In the genomic region with DNA sequence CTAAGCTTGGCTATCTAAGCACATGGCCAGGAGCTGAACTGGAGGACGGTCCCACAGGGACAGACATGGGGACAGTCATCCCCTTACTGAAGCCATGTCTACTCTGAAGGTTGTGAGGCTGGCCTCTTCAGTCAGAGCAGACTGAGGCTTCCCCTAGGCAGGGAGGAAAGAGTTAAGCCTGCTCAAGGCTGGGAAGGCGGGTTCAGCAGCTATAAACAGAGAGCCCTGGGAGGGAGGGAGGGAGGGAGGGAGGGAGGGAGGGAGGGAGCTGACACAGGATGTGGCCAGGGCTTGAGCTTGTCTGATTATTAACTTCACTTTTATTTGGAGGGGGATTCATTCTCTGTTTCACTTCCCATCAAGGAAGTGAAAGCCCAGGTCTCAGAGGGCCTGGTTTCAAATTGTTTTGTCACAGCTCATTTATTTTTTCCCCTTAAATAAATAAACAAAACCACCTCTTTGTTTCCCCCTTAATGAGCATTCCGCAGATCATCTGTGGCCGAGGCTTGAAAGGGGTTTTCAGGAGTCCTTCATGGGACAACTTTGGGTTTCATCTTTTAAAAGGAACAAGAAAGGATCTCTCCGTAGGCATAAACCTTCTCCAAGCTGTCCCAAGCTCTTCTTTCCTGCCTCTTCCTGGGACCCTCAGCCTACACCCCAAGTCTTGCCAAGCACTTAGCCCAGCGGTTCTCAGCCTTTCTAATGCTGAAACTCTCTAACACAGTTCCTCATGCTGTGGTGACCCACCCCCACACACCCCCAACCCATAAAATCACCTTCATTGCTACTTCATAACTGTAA, we compare ENCODE assay signal across 8 mouse cellular contexts. TPM values are rescaled to one million over a fixed set of nuclear protein-coding genes. Genes with fewer than 3 reads are reported as not detected.
A peak's percentile ranks its signal among the peaks of the same experiment; 100 is the strongest.
DNase-seq lines count a peak whose midpoint lies in the region; ATAC-seq and TF ChIP-seq lines count a peak whose summit lies in the region.

No protein-coding gene starts in this region.

- peak overlapping the region; percentile 47 for H3K27ac ChIP-seq in forebrain, embryonic 16.5 days (ENCODE audit: low read length)
- H3K27ac ChIP-seq in intestine, postnatal 0 days (ENCODE audit: low read depth, low read length) = peak overlapping the region; percentile 99
- peak overlapping the region; percentile 99 for H3K27ac ChIP-seq in lung, postnatal 0 days (ENCODE audit: low read length)

- no peak overlapping the region for H3K4me3 ChIP-seq in forebrain, embryonic 16.5 days (replicated peaks; ENCODE audit: low read length)
- peak overlapping the region; percentile 59 for H3K4me3 ChIP-seq in intestine, postnatal 0 days (ENCODE audit: low read depth, low read length)
- H3K4me3 ChIP-seq in lung, postnatal 0 days (ENCODE audit: low read depth, low read length) = no peak overlapping the region

- TF ChIP-seq CTCF in intestine, postnatal 0 days (IDR thresholded peaks at IDR 0.05; ENCODE audit: low read depth) = no peak
- TF ChIP-seq CTCF in lung, postnatal 0 days (IDR thresholded peaks at IDR 0.05) = no peak

- no peaks in the 10 kb centered on the region for H3K36me3 ChIP-seq in forebrain, embryonic 16.5 days (ENCODE audit: control insufficient read depth, insufficient read depth)
- H3K36me3 ChIP-seq in intestine, postnatal 0 days (ENCODE audit: control insufficient read depth, insufficient read depth) = no peaks in the 10 kb centered on the region
- H3K36me3 ChIP-seq in lung, postnatal 0 days (ENCODE audit: insufficient read depth, low read length) = no peaks in the 10 kb centered on the region

- peaks cover 20% of the 10 kb centered on the region for H3K4me1 ChIP-seq in forebrain, embryonic 16.5 days (replicated peaks; ENCODE audit: control insufficient read depth, insufficient read depth, low read length)
- H3K4me1 ChIP-seq in intestine, postnatal 0 days (replicated peaks; ENCODE audit: control insufficient read depth, insufficient read depth, low read length) = peaks cover 13% of the 10 kb centered on the region
- H3K4me1 ChIP-seq in lung, postnatal 0 days (ENCODE audit: insufficient read depth, low read depth, low read length) = peaks cover 22% of the 10 kb centered on the region

- H3K27me3 ChIP-seq in forebrain, embryonic 16.5 days (replicated peaks; ENCODE audit: control insufficient read depth, insufficient read depth, low read length) = no peaks in the 10 kb centered on the region
- H3K27me3 ChIP-seq in intestine, postnatal 0 days (replicated peaks; ENCODE audit: control insufficient read depth, insufficient read depth, low read length) = no peaks in the 10 kb centered on the region
- H3K27me3 ChIP-seq in lung, postnatal 0 days (replicated peaks; ENCODE audit: insufficient read depth, low read length) = no peaks in the 10 kb centered on the region

- H3K9me3 ChIP-seq in forebrain, embryonic 16.5 days (ENCODE audit: control insufficient read depth, low read length) = no peaks in the 10 kb centered on the region
- H3K9me3 ChIP-seq in intestine, postnatal 0 days (ENCODE audit: control insufficient read depth) = no peaks in the 10 kb centered on the region
- H3K9me3 ChIP-seq in lung, postnatal 0 days (ENCODE audit: low read length) = no peaks in the 10 kb centered on the region

- 0 out of 2 replicates have a peak overlapping the region, but pooled peaks have one; percentile 1 for H3K4me2 ChIP-seq in forebrain, embryonic 16.5 days (ENCODE audit: low read length)
- H3K4me2 ChIP-seq in intestine, postnatal 0 days (replicated peaks; ENCODE audit: low read depth) = peak overlapping the region; percentile 70
- H3K4me2 ChIP-seq in lung, postnatal 0 days (replicated peaks; ENCODE audit: low read depth, low read length) = peak overlapping the region; percentile 59

- peak; percentile 86 for DNase-seq in A20 (ENCODE audit: low read depth, low spot score)
- peak; percentile 45 for DNase-seq in ZHBTc4 (ENCODE audit: low read depth, low spot score)
- peak; percentile 91 for DNase-seq in lung, postnatal 0 days (ENCODE audit: low spot score)
- peak; percentile 63 for DNase-seq in retina, embryonic 14.5 days (ENCODE audit: low spot score)
- no peak for DNase-seq in c-Kit-positive CD71-positive TER-119-positive erythroid progenitor cells, embryonic 14.5 days (ENCODE audit: low spot score)
- DNase-seq in urinary bladder, postnatal 25 days (ENCODE audit: low spot score) = no peak

- WGBS in forebrain, embryonic 16.5 days = 4% methylated on average over 6 of the region's 6 CpGs
- WGBS in intestine, postnatal 0 days = 8% methylated on average over 6 of the region's 6 CpGs
- 1% methylated on average over 5 of the region's 6 CpGs for WGBS in lung, postnatal 0 days

- peak; percentile 49 for ATAC-seq in forebrain, embryonic 16.5 days
- peak; percentile 57 for ATAC-seq in intestine, postnatal 0 days
- ATAC-seq in lung, postnatal 0 days = peak; percentile 44

- TF ChIP-seq EP300 in lung, postnatal 0 days (IDR thresholded peaks at IDR 0.05) = no peak; the same call in 1 of the 2 replicates

- H3K9ac ChIP-seq in forebrain, embryonic 16.5 days (replicated peaks; ENCODE audit: low read depth, low read length) = peak overlapping the region; percentile 20; the same call in 1 of the 2 replicates
- H3K9ac ChIP-seq in intestine, postnatal 0 days (ENCODE audit: low read depth, low read length) = peak overlapping the region; percentile 89
- peak overlapping the region; percentile 76; the same call in 1 of the 2 replicates for H3K9ac ChIP-seq in lung, postnatal 0 days (replicated peaks; ENCODE audit: low read depth)

RNA-seq across cellular contexts. Expression of a gene that starts 17.9 kb away (rescaled TPM):
- polyA plus RNA-seq in forebrain, embryonic 16.5 days (2015; fragmentation: Nextera tagmentation; extraction: Ambion mirVana) = 22.6 and 26.7 TPM in 2 replicates
- 77.9 and 80.7 TPM in 2 replicates for polyA plus RNA-seq in intestine, postnatal 0 days (2015; fragmentation: Nextera tagmentation; extraction: Ambion mirVana)
- polyA plus RNA-seq in lung, postnatal 0 days (2015; fragmentation: Nextera tagmentation; extraction: Ambion mirVana) = 123 and 145 TPM in 2 replicates

Comparison
In these comparisons a context has a peak if more than half of its experiments do, and no peak if none do; other contexts are left out.
1. DNase-seq: peak in A20 (single experiment), ZHBTc4 (single experiment), lung, postnatal 0 days (single experiment) and retina, embryonic 14.5 days (single experiment); none in c-Kit-positive CD71-positive TER-119-positive erythroid progenitor cells, embryonic 14.5 days (single experiment) and urinary bladder, postnatal 25 days (single experiment).
2. H3K27ac ChIP-seq: peak in every context shown above with its lines; median percentile 99 in intestine, postnatal 0 days; 99 in lung, postnatal 0 days; 47 in forebrain, embryonic 16.5 days.
3. H3K4me2 ChIP-seq: peak in every context shown above with its lines; median percentile 70 in intestine, postnatal 0 days; 59 in lung, postnatal 0 days; 1 in forebrain, embryonic 16.5 days.
4. H3K9ac ChIP-seq: peak in every context shown above with its lines; median percentile 89 in intestine, postnatal 0 days; 76 in lung, postnatal 0 days; 20 in forebrain, embryonic 16.5 days.
5. Peak in every context shown above with its lines, with median percentiles within 50 percentile points of each other: ATAC-seq.